8 mouse cellular contexts compared by ENCODE assay signal in the genomic region with DNA sequence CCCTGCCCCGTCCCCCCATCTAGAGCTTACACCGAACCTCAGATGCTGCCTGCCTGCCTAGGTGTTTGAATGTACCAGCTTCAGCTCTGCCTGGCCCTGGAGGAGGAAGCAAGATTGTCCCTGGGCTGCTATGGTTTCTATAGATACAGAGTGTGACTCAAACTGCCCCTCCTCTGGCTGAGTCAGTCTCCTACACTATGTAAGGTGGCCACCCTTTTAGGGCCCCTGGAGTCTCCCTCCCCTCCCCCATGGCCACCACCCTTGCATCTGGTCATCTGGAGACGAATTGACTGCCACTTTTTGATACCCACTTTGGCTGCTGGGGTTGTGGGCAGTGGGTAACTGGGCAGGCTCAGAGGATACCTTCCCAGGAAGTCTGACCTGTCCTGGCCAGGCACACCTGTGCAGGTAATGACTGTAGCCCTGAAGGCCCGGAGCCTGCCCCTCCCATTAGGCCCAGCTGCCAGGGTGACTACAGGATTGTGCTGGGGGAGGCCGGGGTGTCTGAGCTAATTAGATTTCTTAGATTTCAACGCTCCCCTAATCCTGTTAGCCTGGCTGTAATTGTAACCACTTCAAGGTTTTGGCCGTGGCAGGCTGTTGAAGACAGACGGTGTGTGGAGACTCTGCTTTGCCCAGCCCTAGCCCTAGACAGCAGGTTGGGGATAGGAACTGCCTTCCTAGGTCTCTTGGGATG. TPM values are rescaled to one million over a fixed set of nuclear protein-coding genes. Genes with fewer than 3 reads are reported as not detected.
DNase-seq lines count a peak whose midpoint lies in the region; ATAC-seq and TF ChIP-seq lines count a peak whose summit lies in the region.

No protein-coding gene starts in this region.

- WGBS in midbrain, embryonic 13.5 days, result 22% methylated on average over 8 of the region's 8 CpGs
- 73% methylated on average over 8 of the region's 8 CpGs for WGBS in thymus, adult 2 months

- ATAC-seq in midbrain, embryonic 13.5 days, result no peak

- TF ChIP-seq CTCF in gastrocnemius, adult 2 months (IDR thresholded peaks at IDR 0.05), result no peak
- no peak for TF ChIP-seq CTCF in MEL (IDR thresholded peaks at IDR 0.05 in 2 of 3, conservative IDR thresholded peaks at IDR 0.05 in 1 of 3; ENCODE audit: control insufficient read depth in 1 of 3, insufficient read depth in 1 of 3, low read depth in 2 of 3, low read length in 3 of 3, poor library complexity in 1 of 3, severe bottlenecking in 1 of 3)
- no peak for TF ChIP-seq CTCF in thymus, adult 2 months (IDR thresholded peaks at IDR 0.05; ENCODE audit: borderline replicate concordance, control insufficient read depth, extremely low read depth, insufficient read depth, low read length, poor library complexity)

- peaks cover 0 to 14% of the 10 kb centered on the region in 2 experiments; a peak in 2 of 4 replicates for H3K36me3 ChIP-seq in MEL (ENCODE audit: control insufficient read depth in 1 of 2, insufficient read depth in 2 of 2, low read length in 2 of 2)
- no peaks in the 10 kb centered on the region for H3K36me3 ChIP-seq in midbrain, embryonic 13.5 days
- H3K36me3 ChIP-seq in thymus, adult 2 months (ENCODE audit: control insufficient read depth, insufficient read depth, low read length), result no peaks in the 10 kb centered on the region

- no peak for TF ChIP-seq POLR2A in MEL (IDR thresholded peaks at IDR 0.05; ENCODE audit: control insufficient read depth in 1 of 2, insufficient read depth in 1 of 2, low read depth in 1 of 2, low read length in 2 of 2, poor library complexity in 1 of 2)
- no peak for TF ChIP-seq POLR2A in thymus, adult 2 months (IDR thresholded peaks at IDR 0.05; ENCODE audit: control insufficient read depth, extremely low read depth, insufficient read depth, low read length, poor library complexity)

- DNase-seq in gastrocnemius, adult 2 months, result peak; percentile 31
- DNase-seq in gastrocnemius, postnatal 4 days (ENCODE audit: low spot score in 2 of 2), result no peak
- peak; percentile 76 for DNase-seq in MEL (ENCODE audit: low read depth, low spot score)
- peak; percentile 50 for DNase-seq in induced T-regulatory cell, adult 2 months (ENCODE audit: low read depth)
- DNase-seq in adrenal gland, adult 2 months, result no peak
- DNase-seq in thymus, adult 2 months, result no peak
- no peak for DNase-seq in thymus, postnatal 25 days

- no peak for TF ChIP-seq RAD21 in MEL (IDR thresholded peaks at IDR 0.05; ENCODE audit: low read depth, low read length)

- no peaks in the 10 kb centered on the region for H3K27me3 ChIP-seq in MEL (ENCODE audit: control insufficient read depth in 1 of 2, insufficient read depth in 2 of 2, low read length in 2 of 2)
- no peaks in the 10 kb centered on the region for H3K27me3 ChIP-seq in midbrain, embryonic 13.5 days
- H3K27me3 ChIP-seq in thymus, adult 2 months (ENCODE audit: control insufficient read depth, insufficient read depth, low read length), result no peaks in the 10 kb centered on the region

- intact Hi-C loops in gastrocnemius, adult 2 months (cut with DNase I), result no loop called here

- H3K4me1 ChIP-seq in MEL (ENCODE audit: control insufficient read depth in 1 of 2, insufficient read depth in 2 of 2, low read length in 2 of 2), result peaks cover 2 to 27% of the 10 kb centered on the region in 2 experiments; a peak in 3 of 4 replicates
- H3K4me1 ChIP-seq in midbrain, embryonic 13.5 days (replicated peaks), result peaks cover 86% of the 10 kb centered on the region
- H3K4me1 ChIP-seq in thymus, adult 2 months (replicated peaks; ENCODE audit: control insufficient read depth, insufficient read depth, low read length), result peaks cover 45% of the 10 kb centered on the region

- peak overlapping the region; percentile 58 for H3K27ac ChIP-seq in gastrocnemius, adult 2 months
- H3K27ac ChIP-seq in MEL (ENCODE audit: control insufficient read depth, low read depth, low read length), result no peak overlapping the region
- peak overlapping the region; percentile 42; the same call in 1 of the 2 replicates for H3K27ac ChIP-seq in midbrain, embryonic 13.5 days
- H3K27ac ChIP-seq in thymus, adult 2 months (ENCODE audit: control insufficient read depth, insufficient read depth, low read length), result no peak overlapping the region

- H3K9ac ChIP-seq in MEL (ENCODE audit: control insufficient read depth, low read depth, low read length, poor library complexity, severe bottlenecking), result no peak overlapping the region
- peak overlapping the region; percentile 47 for H3K9ac ChIP-seq in midbrain, embryonic 13.5 days (replicated peaks)

- peak in 1 of 2 experiments; percentile 19; a peak in 1 of 4 replicates for TF ChIP-seq EP300 in MEL (IDR thresholded peaks at IDR 0.05; ENCODE audit: low read depth in 1 of 2, low read length in 2 of 2)

- H3K9me3 ChIP-seq in MEL (replicated peaks; ENCODE audit: insufficient read depth, low read length), result no peaks in the 10 kb centered on the region
- H3K9me3 ChIP-seq in midbrain, embryonic 13.5 days, result no peaks in the 10 kb centered on the region

- peaks cover 30% of the 10 kb centered on the region for H3K79me2 ChIP-seq in MEL (ENCODE audit: control insufficient read depth, insufficient read depth, low read length, poor library complexity)

- H3K4me3 ChIP-seq in gastrocnemius, adult 2 months, result no peak overlapping the region
- H3K4me3 ChIP-seq in MEL (ENCODE audit: control insufficient read depth in 1 of 2, insufficient read depth in 1 of 2, low read depth in 2 of 2, low read length in 2 of 2), result no peak overlapping the region
- H3K4me3 ChIP-seq in midbrain, embryonic 13.5 days (replicated peaks), result peak overlapping the region; percentile 13
- H3K4me3 ChIP-seq in thymus, adult 2 months (ENCODE audit: control insufficient read depth, insufficient read depth, low read length), result no peak overlapping the region

- H3K4me2 ChIP-seq in midbrain, embryonic 13.5 days (replicated peaks), result peak overlapping the region; percentile 97

TF ChIP-seq in MEL, 35 proteins besides CTCF, POLR2A, EP300 and RAD21:
- TF ChIP-seq MXI1 (IDR thresholded peaks at IDR 0.05; ENCODE audit: low read depth, low read length) (no peak), UBTF (IDR thresholded peaks at IDR 0.05; ENCODE audit: borderline replicate concordance, insufficient read depth, low read depth, low read length) (no peak), ETS1 (IDR thresholded peaks at IDR 0.05; ENCODE audit: low read depth, low read length) (0 out of 2 replicates have a peak, but pooled peaks have one; percentile 17), SMC3 (IDR thresholded peaks at IDR 0.05; ENCODE audit: low read depth, low read length) (0 out of 2 replicates have a peak, but pooled peaks have one; percentile 5)

RNA-seq across cellular contexts. Expression of a gene that starts 5.8 kb away (rescaled TPM):
- 10 to 100 TPM; 27.4 to 34.5 TPM for total RNA-seq in gastrocnemius, adult 2 months (2021)
- 10 to 100 TPM; 53.8 to 55.2 TPM for total RNA-seq in gastrocnemius, postnatal 4 days (2021)
- 2.7 and 3.7 TPM in 2 replicates for total RNA-seq in MEL (2012; rRNA removed)
- polyA plus RNA-seq in MEL (2012; ENCODE audit: insufficient read depth in 1 of 2, insufficient read length in 2 of 2, low read depth in 1 of 2, low replicate concordance in 2 of 2, missing spikeins in 1 of 2), result 10 to 100 TPM in 1 of 2 experiments, not detected in 1; 19.9 TPM
- polyA plus RNA-seq in midbrain, embryonic 13.5 days (2015; fragmentation: Nextera tagmentation; extraction: Ambion mirVana), result 68.8 and 80.3 TPM in 2 replicates
- total RNA-seq in adrenal gland, adult 2 months (2021), result 100 to 1,000 TPM in 1 of 2 experiments, 10 to 100 TPM in 1; 90.8 to 142 TPM
- 72.7 and 95.8 TPM in 2 replicates for polyA plus RNA-seq in adrenal gland, adult 2 months (2012; rRNA removed)
- polyA plus RNA-seq in thymus, adult 2 months (2012; rRNA removed), result 58.9 and 93.6 TPM in 2 replicates

Comparison
In these comparisons a context has a peak if more than half of its experiments do, and no peak if none do; other contexts are left out.
1. DNase-seq: peak in gastrocnemius, adult 2 months (single experiment), MEL (single experiment) and induced T-regulatory cell, adult 2 months (single experiment); none in gastrocnemius, postnatal 4 days (0 of 2), adrenal gland, adult 2 months (single experiment), thymus, adult 2 months (single experiment) and thymus, postnatal 25 days (single experiment).
2. H3K27ac ChIP-seq: peak in gastrocnemius, adult 2 months (single experiment) and midbrain, embryonic 13.5 days (single experiment); none in MEL (single experiment) and thymus, adult 2 months (single experiment).